Mouse (Mus musculus) adrenal gland, postnatal 10 days (tissue): ENCODE results near the gene Khdrbs2. TPM values are rescaled to one million over a fixed set of nuclear protein-coding genes. Genes with fewer than 3 reads are reported as not detected.

ENCODE experiments used
- DNase-seq: peaks from one replicate; pipeline ENCODE4 v3.0.0; 2021; ENCODE audit warnings: mixed read lengths
- long read RNA-seq, 2 experiments: library from polyadenylated mRNA; stranded (forward); transcript quantifications; one replicate each; pipeline ENCODE4 v2.0.0; 2021
- total RNA-seq, 2 experiments: library from RNA; stranded (reverse); gene quantifications; 2 replicates each; pipeline ENCODE4 v1.2.3; 2021

The Khdrbs2 gene
- total RNA-seq = 1 to 10 TPM in 1 of 2 experiments, under 1 TPM in 1; 0.45 to 1.3 TPM
- long read RNA-seq, experiment 1, partial matches to known transcripts = 0 of 3 reads
- long read RNA-seq, experiment 1, other reads (novel, unspliced or antisense) = 1 of 3 reads
- long read RNA-seq, experiment 2 = 0 reads

GRCm38 (mm10) chr1:32172506-32173239 is at the start of gene Khdrbs2:
Khdrbs2 (plus strand) TSS chr1:32172714.
- DNase-seq = peak; percentile 86

GRCm38 (mm10) chr1:32174566-32174965 is 2.1 kb downstream of the Khdrbs2 start:
- no peak for DNase-seq

GRCm38 (mm10) chr1:32199664-32200260 is 27.2 kb downstream of the Khdrbs2 start:
- DNase-seq = no peak

- DNase-seq = no peak
Observed at GRCm38 (mm10) chr1:32248443-32248842, 75.9 kb downstream of the Khdrbs2 start.

GRCm38 (mm10) chr1:32249602-32250001 is 77.1 kb downstream of the Khdrbs2 start:
- DNase-seq = no peak

GRCm38 (mm10) chr1:32250337-32250736 is 77.8 kb downstream of the Khdrbs2 start:
- DNase-seq = no peak

GRCm38 (mm10) chr1:32258942-32259341 is 86.4 kb downstream of the Khdrbs2 start:
- no peak for DNase-seq

- no peak for DNase-seq
Observed at GRCm38 (mm10) chr1:32270519-32270918, 98.0 kb downstream of the Khdrbs2 start.

- DNase-seq = no peak
Observed at GRCm38 (mm10) chr1:32294702-32295101, 122.2 kb downstream of the Khdrbs2 start.

GRCm38 (mm10) chr1:32301391-32301790 is 128.9 kb downstream of the Khdrbs2 start:
- no peak for DNase-seq

GRCm38 (mm10) chr1:32309074-32309473 is 136.6 kb downstream of the Khdrbs2 start:
- no peak for DNase-seq

GRCm38 (mm10) chr1:32309637-32310036 is 137.1 kb downstream of the Khdrbs2 start:
- no peak for DNase-seq

- no peak for DNase-seq
Observed at GRCm38 (mm10) chr1:32339108-32339507, 166.6 kb downstream of the Khdrbs2 start.

- no peak for DNase-seq
Observed at GRCm38 (mm10) chr1:32347538-32347937, 175.0 kb downstream of the Khdrbs2 start.

- no peak for DNase-seq
Observed at GRCm38 (mm10) chr1:32352076-32352475, 179.6 kb downstream of the Khdrbs2 start.

GRCm38 (mm10) chr1:32363539-32363938 is 191.0 kb downstream of the Khdrbs2 start:
- DNase-seq = no peak

- no peak for DNase-seq
Observed at GRCm38 (mm10) chr1:32397553-32397952, 225.0 kb downstream of the Khdrbs2 start.

GRCm38 (mm10) chr1:32407651-32408050 is 235.1 kb downstream of the Khdrbs2 start:
- no peak for DNase-seq

GRCm38 (mm10) chr1:32428410-32428809 is 255.9 kb downstream of the Khdrbs2 start:
- no peak for DNase-seq

- DNase-seq = no peak
Observed at GRCm38 (mm10) chr1:32429493-32429892, 257.0 kb downstream of the Khdrbs2 start.

- DNase-seq = no peak
Observed at GRCm38 (mm10) chr1:32430516-32430915, 258.0 kb downstream of the Khdrbs2 start.

GRCm38 (mm10) chr1:32433118-32433517 is 260.6 kb downstream of the Khdrbs2 start:
- DNase-seq = no peak

- DNase-seq = no peak
Observed at GRCm38 (mm10) chr1:32443927-32444326, 271.4 kb downstream of the Khdrbs2 start.

GRCm38 (mm10) chr1:32463103-32463516 is 290.6 kb downstream of the Khdrbs2 start:
- DNase-seq = no peak
